Mouse (Mus musculus) lung, postnatal 0 days (tissue): Measurements from ENCODE around the gene Fam161a.

Experiments
- CTCF ChIP-seq: IDR thresholded peaks from 2 replicates; pipeline ENCODE4 v1.5.1; 2016; ENCODE audit warnings: antibody characterized with exemption, mild to moderate bottlenecking
- EP300 ChIP-seq: IDR thresholded peaks from 2 replicates; pipeline ENCODE4 v1.6.1; 2016; ENCODE audit warnings: antibody characterized with exemption, mild to moderate bottlenecking, control low read depth

DNA sequence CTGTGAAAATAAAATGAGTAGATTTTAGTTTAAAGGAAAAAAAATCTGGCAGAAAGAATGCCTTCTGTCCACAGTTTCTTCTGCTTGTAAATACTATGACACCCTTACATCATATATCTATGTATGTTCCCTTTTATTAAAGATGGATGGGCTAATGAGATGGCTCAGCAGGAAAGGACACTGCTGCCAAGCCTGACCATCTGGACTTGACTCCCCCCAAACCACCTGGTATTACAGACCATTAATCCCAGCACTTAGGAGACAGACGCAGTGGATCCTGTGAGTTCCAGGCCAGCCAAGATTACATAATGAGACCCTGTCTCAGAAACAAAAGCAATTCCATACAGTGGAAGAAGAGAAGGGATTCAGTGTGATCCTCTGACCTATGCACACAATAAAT lies 28.6 kb upstream of the Fam161a start:
- TF ChIP-seq EP300 (no peak), CTCF (no peak)
